Mouse (Mus musculus) embryonic facial prominence, embryonic 12.5 days (tissue): Measurements from ENCODE around the gene Dpp9. TPM values are rescaled to one million over a fixed set of nuclear protein-coding genes. Genes with fewer than 3 reads are reported as not detected.
"Not testable (repeated sequence)": the region's sequence is repeated elsewhere in the genome, so short reads cannot be mapped to it uniquely, and the experiment has no call there.

ENCODE experiments used
- ATAC-seq: fragments of 200-750 bp; cut with Nextera tagmentation; 2 replicates; pipeline ENCODE4 v1.8.0; 2017; ENCODE audit not compliant: insufficient number of reproducible peaks, insufficient read depth, low FRiP score, low TSS enrichment
- H3K27ac ChIP-seq: fragments of 300-500 bp; sonication (generic); 2 replicates; pipeline ENCODE4 v1.5.1; 2016; ENCODE audit warnings: mild to moderate bottlenecking
- H3K27me3 ChIP-seq: fragments of 300-500 bp; sonication (generic); 2 replicates; pipeline ENCODE4 v1.6.1; 2016; ENCODE audit warnings: mild to moderate bottlenecking, moderate library complexity
- H3K36me3 ChIP-seq: fragments of 300-500 bp; sonication (generic); 2 replicates; pipeline ENCODE4 v1.6.1; 2016; ENCODE audit warnings: mild to moderate bottlenecking
- H3K4me1 ChIP-seq: fragments of 300-500 bp; sonication (generic); 2 replicates; pipeline ENCODE4 v1.6.1; 2016
- H3K4me2 ChIP-seq: fragments of 300-500 bp; sonication (generic); replicated peaks from 2 replicates; pipeline ENCODE4 v1.6.1; 2016; ENCODE audit warnings: mild to moderate bottlenecking, moderate library complexity
- H3K4me3 ChIP-seq: fragments of 300-500 bp; sonication (generic); 2 replicates; pipeline ENCODE4 v1.5.1; 2016; ENCODE audit warnings: mild to moderate bottlenecking
- H3K9ac ChIP-seq: fragments of 300-500 bp; sonication (generic); 2 replicates; pipeline ENCODE4 v1.6.1; 2016; ENCODE audit warnings: mild to moderate bottlenecking, moderate library complexity
- H3K9me3 ChIP-seq: fragments of 300-500 bp; sonication (generic); 2 replicates; pipeline ENCODE4 v1.6.1; 2016; ENCODE audit warnings: mild to moderate bottlenecking, moderate library complexity
- WGBS: fragments of 180-500 bp; shearing (Covaris S2); methylation state at CpG from one replicate; pipeline ENCODE4 v1.1.7; 2016; 5-methylcytosine and 5-hydroxymethylcytosine counted together
- polyA plus RNA-seq: library from polyadenylated mRNA; unstranded; fragments of >200 nt; fragmentation: Nextera tagmentation; extraction: Ambion mirVana; gene quantifications from 2 replicates; pipeline ENCODE4 v1.2.1, GENCODE M21; 2016

Dpp9 gene
- polyA plus RNA-seq: 41.4 and 43.4 TPM in 2 replicates

- peaks cover 6% of the 10 kb centered on the region; the same call in 1 of the 2 replicates for H3K36me3 ChIP-seq
- H3K9me3 ChIP-seq: no peaks in the 10 kb centered on the region
- no peaks in the 10 kb centered on the region for H3K27me3 ChIP-seq
- H3K9ac ChIP-seq: peak within 1 kb of the TSS; percentile 86
- ATAC-seq: peak; percentile 99
- peaks cover 13% of the 10 kb centered on the region for H3K4me1 ChIP-seq
- H3K4me3 ChIP-seq: peak within 1 kb of the TSS; percentile 93
- H3K4me2 ChIP-seq: peak within 1 kb of the TSS; percentile 77
- H3K27ac ChIP-seq: peak within 1 kb of the TSS; percentile 89
- WGBS: under 1% methylated on average over 75 of the region's 78 CpGs
These were observed at the start of gene Dpp9 for GRCm38 (mm10) chr17:56218377-56219191. Gene Dpp9 (minus strand): TSS chr17:56218905.

DNA sequence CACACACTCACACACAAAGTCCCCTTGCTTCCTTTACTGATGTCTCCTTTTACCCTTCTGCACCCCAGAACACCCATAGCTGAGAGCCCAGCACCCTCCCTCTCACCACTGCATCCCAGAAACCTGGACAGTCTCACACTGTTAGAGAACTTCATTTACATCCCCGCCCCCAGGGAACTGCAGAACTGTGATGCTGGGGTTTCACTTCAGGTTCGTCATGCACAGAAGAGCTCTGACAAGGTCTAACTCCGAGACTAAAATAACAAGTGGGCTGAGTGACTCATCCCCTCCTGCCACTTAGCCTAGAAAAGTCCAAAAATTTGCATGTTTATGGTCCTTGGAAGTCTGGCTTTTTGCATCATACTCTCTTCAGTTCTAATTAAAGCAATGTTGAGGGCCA, 47.6 kb upstream of the Dpp9 start:
- peaks cover 35% of the 10 kb centered on the region for H3K36me3 ChIP-seq
- no peak overlapping the region for H3K27ac ChIP-seq
- no peak overlapping the region for H3K4me3 ChIP-seq
- 70% methylated on average over 3 of the region's 3 CpGs for WGBS
- H3K4me2 ChIP-seq: no peak overlapping the region
- no peaks in the 10 kb centered on the region for H3K27me3 ChIP-seq
- H3K4me1 ChIP-seq: no peaks in the 10 kb centered on the region
- H3K9ac ChIP-seq: no peak overlapping the region
- ATAC-seq: no peak
- no peaks in the 10 kb centered on the region for H3K9me3 ChIP-seq

DNA sequence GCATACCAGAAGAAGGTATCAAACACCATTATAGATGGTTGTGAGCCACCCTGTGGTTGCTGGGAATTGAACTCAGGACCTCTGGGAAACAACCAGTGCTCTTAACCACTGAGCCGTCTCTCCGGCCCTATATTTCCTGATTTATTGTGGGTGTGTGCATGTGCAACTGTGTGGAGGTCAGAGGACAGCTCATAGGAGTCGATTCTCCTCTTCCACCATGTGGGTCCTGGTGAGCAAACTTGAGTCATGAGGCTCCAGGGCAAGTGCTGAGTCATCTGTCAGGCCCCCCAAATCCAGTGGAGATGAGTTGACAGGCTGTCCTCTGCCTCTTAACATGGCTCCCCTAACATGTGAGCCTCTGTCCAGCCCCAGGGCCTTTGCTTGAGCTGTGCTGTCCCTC, 47.2 kb upstream of the Dpp9 start:
- H3K27me3 ChIP-seq: no peaks in the 10 kb centered on the region
- H3K9ac ChIP-seq: no peak overlapping the region
- H3K36me3 ChIP-seq: peaks cover 35% of the 10 kb centered on the region
- WGBS: 86% methylated on average over 3 of the region's 3 CpGs
- H3K4me3 ChIP-seq: no peak overlapping the region
- H3K4me2 ChIP-seq: no peak overlapping the region
- 0 out of 2 replicates have a peak, but pooled peaks cover 3% of the 10 kb centered on the region for H3K4me1 ChIP-seq
- no peak overlapping the region for H3K27ac ChIP-seq
- H3K9me3 ChIP-seq: no peaks in the 10 kb centered on the region
- no peak for ATAC-seq

- Histone ChIP-seq H3K9me3 (no peaks in the 10 kb centered on the region), H3K27me3 (no peaks in the 10 kb centered on the region), H3K4me1 (0 out of 2 replicates have a peak, but pooled peaks cover 6% of the 10 kb centered on the region), H3K4me2 (no peak overlapping the region), H3K36me3 (peaks cover 37% of the 10 kb centered on the region), H3K27ac (no peak overlapping the region), H3K4me3 (no peak overlapping the region), H3K9ac (no peak overlapping the region)
- 93% methylated on average over 4 of the region's 4 CpGs for WGBS
- ATAC-seq: no peak
These were observed 46.3 kb upstream of the Dpp9 start for GRCm38 (mm10) chr17:56265011-56265410.

DNA sequence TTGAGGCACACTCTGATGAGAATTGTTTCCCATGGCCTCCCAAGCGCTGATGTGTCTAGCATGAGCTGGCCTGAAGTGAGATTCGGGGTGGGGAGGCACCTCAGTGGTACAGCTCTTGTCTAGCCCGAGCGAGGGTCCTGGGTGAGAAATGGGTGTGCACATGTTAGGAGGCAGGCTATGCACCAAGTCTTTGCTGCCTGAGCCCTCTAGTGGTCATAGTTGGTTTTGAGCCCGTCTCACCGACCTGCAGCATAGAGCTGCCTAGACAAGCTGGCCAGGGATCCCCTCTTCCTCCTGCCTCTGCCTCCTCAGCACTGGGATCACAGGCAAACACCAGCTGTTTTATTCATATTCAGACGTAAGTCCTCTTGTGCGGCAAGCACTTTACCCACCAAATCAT, 45.3 kb upstream of the Dpp9 start:
- Histone ChIP-seq H3K27me3 (no peaks in the 10 kb centered on the region), H3K4me2 (no peak overlapping the region), H3K4me3 (no peak overlapping the region), H3K4me1 (peaks cover 7% of the 10 kb centered on the region; the same call in 1 of the 2 replicates), H3K27ac (no peak overlapping the region), H3K9ac (no peak overlapping the region), H3K36me3 (peaks cover 46% of the 10 kb centered on the region), H3K9me3 (no peaks in the 10 kb centered on the region)
- WGBS: 30% methylated on average over 8 of the region's 8 CpGs
- ATAC-seq: no peak

- WGBS: 83% methylated on average over 3 of the region's 3 CpGs
- peaks cover 55% of the 10 kb centered on the region for H3K36me3 ChIP-seq
- no peaks in the 10 kb centered on the region for H3K27me3 ChIP-seq
- no peak overlapping the region for H3K27ac ChIP-seq
- H3K9me3 ChIP-seq: no peaks in the 10 kb centered on the region
- peaks cover 19% of the 10 kb centered on the region for H3K4me1 ChIP-seq
- no peak overlapping the region for H3K9ac ChIP-seq
- no peak overlapping the region for H3K4me2 ChIP-seq
- H3K4me3 ChIP-seq: no peak overlapping the region
- ATAC-seq: no peak
These were observed 44.0 kb upstream of the Dpp9 start for GRCm38 (mm10) chr17:56262645-56263094.

DNA sequence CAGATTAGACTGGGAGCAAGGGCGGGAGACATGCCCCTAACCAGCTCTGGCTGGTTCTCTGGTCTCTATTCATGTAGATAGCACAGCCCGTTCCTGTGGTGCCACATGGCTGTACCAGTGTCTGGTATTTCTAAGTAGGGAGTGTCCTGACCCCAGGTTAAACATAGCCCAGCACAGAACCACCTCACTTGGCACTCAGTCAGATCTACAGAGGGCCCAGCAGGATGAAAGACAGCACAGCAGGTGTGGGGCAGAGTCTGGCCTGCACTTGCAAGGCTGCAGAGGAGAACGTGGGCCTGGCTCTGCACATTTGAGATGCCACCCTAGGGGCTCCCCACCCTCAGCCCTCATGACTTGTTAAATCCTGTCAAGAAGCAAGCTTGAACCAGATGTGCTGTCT, 42.5 kb upstream of the Dpp9 start:
- no peak overlapping the region for H3K4me3 ChIP-seq
- no peak overlapping the region for H3K27ac ChIP-seq
- H3K9me3 ChIP-seq: no peaks in the 10 kb centered on the region
- H3K27me3 ChIP-seq: no peaks in the 10 kb centered on the region
- H3K4me2 ChIP-seq: no peak overlapping the region
- ATAC-seq: no peak
- H3K9ac ChIP-seq: 0 out of 2 replicates have a peak overlapping the region, but pooled peaks have one; percentile 2
- H3K36me3 ChIP-seq: peaks cover 55% of the 10 kb centered on the region
- 74% methylated on average over 3 of the region's 3 CpGs for WGBS
- H3K4me1 ChIP-seq: peaks cover 24% of the 10 kb centered on the region

GRCm38 (mm10) chr17:56259301-56260037, 40.8 kb upstream of the Dpp9 start:
- no peaks in the 10 kb centered on the region for H3K9me3 ChIP-seq
- WGBS: 86% methylated on average over 10 of the region's 10 CpGs
- ATAC-seq: no peak
- no peaks in the 10 kb centered on the region for H3K27me3 ChIP-seq
- H3K4me3 ChIP-seq: no peak overlapping the region
- no peak overlapping the region for H3K4me2 ChIP-seq
- H3K36me3 ChIP-seq: peaks cover 47% of the 10 kb centered on the region
- 0 out of 2 replicates have a peak overlapping the region, but pooled peaks have one; percentile 34 for H3K9ac ChIP-seq
- H3K27ac ChIP-seq: no peak overlapping the region
- peaks cover 24% of the 10 kb centered on the region for H3K4me1 ChIP-seq

DNA sequence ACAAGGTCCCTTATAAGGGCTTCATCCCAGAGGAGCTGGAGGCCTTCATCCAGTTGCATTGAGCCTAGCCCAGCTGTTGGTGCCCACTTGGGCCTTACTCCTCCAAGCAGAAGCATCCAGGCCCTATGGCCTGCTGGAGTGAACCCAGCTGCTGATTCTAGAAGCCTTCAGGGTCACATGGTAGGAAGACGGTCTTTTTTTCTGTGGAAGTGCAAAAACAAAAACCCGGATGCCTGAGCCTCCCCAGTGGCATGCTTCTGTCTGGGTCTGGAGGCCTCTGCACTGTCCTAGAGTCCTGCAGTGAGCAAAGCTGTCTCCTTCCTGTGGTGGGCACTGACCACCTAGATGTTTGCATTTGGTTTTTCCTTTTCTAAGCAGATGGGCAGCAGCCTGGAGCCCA, 40.1 kb upstream of the Dpp9 start:
- peaks cover 47% of the 10 kb centered on the region for H3K36me3 ChIP-seq
- ATAC-seq, H3K4me3 ChIP-seq, H3K9me3 ChIP-seq, H3K27me3 ChIP-seq, H3K27ac ChIP-seq: not testable (repeated sequence)
- H3K4me2 ChIP-seq: peak overlapping the region; percentile 99; the same call in 1 of the 2 replicates
- 0 out of 2 replicates have a peak overlapping the region, but pooled peaks have one; percentile 34 for H3K9ac ChIP-seq
- peaks cover 24% of the 10 kb centered on the region for H3K4me1 ChIP-seq
- 61% methylated on average over 2 of the region's 2 CpGs for WGBS

DNA sequence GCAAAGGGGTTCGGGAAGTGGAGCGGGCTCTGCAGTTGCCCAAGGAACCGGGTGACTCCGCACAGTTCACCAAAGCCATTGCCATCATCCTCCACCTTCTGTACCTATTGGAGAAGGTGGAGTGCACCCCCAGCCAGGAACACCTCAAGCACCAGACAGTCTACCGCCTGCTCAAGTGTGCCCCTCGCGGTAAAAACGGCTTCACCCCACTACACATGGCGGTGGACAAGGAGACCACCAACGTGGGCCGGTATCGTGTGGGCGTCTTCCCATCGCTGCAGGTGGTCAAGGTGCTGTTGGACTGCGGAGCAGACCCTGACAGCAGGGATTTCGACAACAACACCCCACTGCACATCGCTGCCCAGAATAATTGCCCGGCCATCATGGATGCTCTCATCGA, 39.6 kb upstream of the Dpp9 start:
- not testable (repeated sequence) for H3K27me3 ChIP-seq, H3K4me3 ChIP-seq, H3K9me3 ChIP-seq, ATAC-seq, H3K9ac ChIP-seq, H3K27ac ChIP-seq
- WGBS: 91% methylated on average over 19 of the region's 19 CpGs
- Histone ChIP-seq H3K36me3 (peaks cover 47% of the 10 kb centered on the region), H3K4me2 (peak overlapping the region; percentile 99), H3K4me1 (peaks cover 24% of the 10 kb centered on the region)

- H3K9ac ChIP-seq: peak overlapping the region; percentile 65
- peak overlapping the region; percentile 72 for H3K4me3 ChIP-seq
- ATAC-seq: no peak
- no peaks in the 10 kb centered on the region for H3K27me3 ChIP-seq
- H3K9me3 ChIP-seq: no peaks in the 10 kb centered on the region
- 9% methylated on average over 58 of the region's 58 CpGs for WGBS
- peaks cover 41% of the 10 kb centered on the region for H3K36me3 ChIP-seq
- H3K4me1 ChIP-seq: peaks cover 24% of the 10 kb centered on the region
- H3K4me2 ChIP-seq: peak overlapping the region; percentile 99
- H3K27ac ChIP-seq: no peak overlapping the region
These were observed 38.6 kb upstream of the Dpp9 start for GRCm38 (mm10) chr17:56257181-56257894.
